Mouse (Mus musculus) adrenal gland, postnatal 14 days (tissue): ENCODE results near the gene Hnrnpm. TPM values are rescaled to one million over a fixed set of nuclear protein-coding genes. Genes with fewer than 3 reads are reported as not detected.

ENCODE experiments used
- DNase-seq: peaks from one replicate; pipeline ENCODE4 v3.0.0; 2021; ENCODE audit warnings: mixed read lengths
- total RNA-seq: library from RNA; stranded (reverse); gene quantifications from 2 replicates; pipeline ENCODE4 v1.2.3, GENCODE M21; 2021

The Hnrnpm gene
- total RNA-seq, 1 experiment from 2014 or later: 224 TPM

GRCm38 (mm10) chr17:33597271-33597670 is 89.4 kb downstream of the Hnrnpm start:
- no peak for DNase-seq

Other genes starting within 250 kb of the Hnrnpm start
- 39.9 and 51.3 TPM in 2 replicates for gene Adamts10, start 162.7 kb downstream of the Hnrnpm start, total RNA-seq
- gene Myo1f, start 131.2 kb downstream of the Hnrnpm start, total RNA-seq: 1.7 and 7.8 TPM in 2 replicates
- 32.8 and 38.9 TPM in 2 replicates for gene Zfp414, start 57.8 kb downstream of the Hnrnpm start, total RNA-seq
- 0.34 and 0.89 TPM in 2 replicates for gene Pram1, start 48.8 kb downstream of the Hnrnpm start, total RNA-seq
- gene March2, start 31.8 kb upstream of the Hnrnpm start, total RNA-seq: 119 and 133 TPM in 2 replicates
- gene Rab11b, start 73.7 kb upstream of the Hnrnpm start, total RNA-seq: 217 and 242 TPM in 2 replicates
- 121 and 189 TPM in 2 replicates for gene Angptl4, start 95.0 kb upstream of the Hnrnpm start, total RNA-seq
- 92.4 and 108 TPM in 2 replicates for gene Kank3, start 123.7 kb upstream of the Hnrnpm start, total RNA-seq
- gene Rps28, start 137.7 kb upstream of the Hnrnpm start, total RNA-seq: 1,257 and 1,514 TPM in 2 replicates
- 505 and 552 TPM in 2 replicates for gene Ndufa7, start 137.7 kb upstream of the Hnrnpm start, total RNA-seq
- 31.5 and 36.5 TPM in 2 replicates for gene Cd320, start 156.2 kb upstream of the Hnrnpm start, total RNA-seq
- gene Gm7029, start 187.0 kb upstream of the Hnrnpm start, total RNA-seq: not detected in 2 replicates
- 11.0 and 12.4 TPM in 2 replicates for gene Kifc1, start 203.8 kb upstream of the Hnrnpm start, total RNA-seq
- not detected in 2 replicates for gene Platr17, start 218.3 kb upstream of the Hnrnpm start, total RNA-seq
- 27.7 and 32.0 TPM in 2 replicates for gene Daxx, start 222.6 kb upstream of the Hnrnpm start, total RNA-seq
- gene Tapbp, start 229.0 kb upstream of the Hnrnpm start, total RNA-seq: 132 and 145 TPM in 2 replicates
- gene Zbtb22, start 229.0 kb upstream of the Hnrnpm start, total RNA-seq: 25.5 and 34.5 TPM in 2 replicates
- 53.2 and 80.3 TPM in 2 replicates for gene Rgl2, start 242.7 kb upstream of the Hnrnpm start, total RNA-seq